Mouse (Mus musculus): ENCODE data around the gene Fgf4. TPM values are rescaled to one million over a fixed set of nuclear protein-coding genes. Genes with fewer than 3 reads are reported as not detected.

Gene Fgf4
- total RNA-seq (2023): not detected

GRCm38 (mm10) chr7:144847067-144847466 lies at the start of gene Fgf4:
TSS of gene Fgf4 (plus strand) at chr7:144847367.

GRCm38 (mm10) chr7:144837891-144838488 lies 9.2 kb upstream of the Fgf4 start, which contains the start of gene Fgf3:
TSS of gene Fgf3 (plus strand) at chr7:144838083.

GRCm38 (mm10) chr7:144896294-144897218 lies 49.4 kb downstream of the Fgf4 start, which contains the start of gene Fgf15:
TSS of gene Fgf15 (plus strand) at chr7:144896531.

Other genes starting within 250 kb of the Fgf4 start
- under 1 TPM; 0.58 to 0.64 TPM for gene Ano1, start 95.4 kb upstream of the Fgf4 start, total RNA-seq (2023)
- not detected for gene Fgf3, start 9.3 kb upstream of the Fgf4 start, total RNA-seq (2023)
- not detected for gene Fgf15, start 49.2 kb downstream of the Fgf4 start, total RNA-seq (2023)
- gene LTO1, start 67.7 kb downstream of the Fgf4 start, total RNA-seq (2023): 10 to 100 TPM; 24.9 to 25.0 TPM
- gene Ccnd1, start 92.6 kb downstream of the Fgf4 start, total RNA-seq (2023): 10 to 100 TPM; 17.9 to 18.1 TPM

Measured in monocyte, adult 59 days (primary cell).